Mouse (Mus musculus) neural tube, embryonic 11.5 days (tissue): ENCODE results near the gene Calml3. TPM values are rescaled to one million over a fixed set of nuclear protein-coding genes. Genes with fewer than 3 reads are reported as not detected.
"Not testable (repeated sequence)": the region's sequence is repeated elsewhere in the genome, so short reads cannot be mapped to it uniquely, and the experiment has no call there.

Source experiments
- ATAC-seq: fragments of 200-750 bp; cut with Nextera tagmentation; 2 replicates; pipeline ENCODE4 v1.8.0; 2017; ENCODE audit warnings: moderate number of reproducible peaks, mild to moderate bottlenecking, moderate TSS enrichment, moderate library complexity; ENCODE audit not compliant: insufficient read depth, low FRiP score, low TSS enrichment
- DNase-seq: peaks from one replicate; pipeline ENCODE4 v3.0.0-alpha.2; 2015; ENCODE audit warnings: low spot score
- H3K27ac ChIP-seq: fragments of 300-500 bp; sonication (generic); 2 replicates; pipeline ENCODE4 v1.5.1; 2014; ENCODE audit warnings: low read depth, mild to moderate bottlenecking, low read length
- H3K27me3 ChIP-seq: fragments of 300-500 bp; sonication (generic); 2 replicates; pipeline ENCODE4 v1.6.1; 2014; ENCODE audit warnings: mild to moderate bottlenecking, low read length, mixed read lengths; ENCODE audit not compliant: control insufficient read depth, insufficient read depth
- H3K36me3 ChIP-seq: fragments of 300-500 bp; sonication (generic); 2 replicates; pipeline ENCODE4 v1.6.1; 2014; ENCODE audit warnings: mild to moderate bottlenecking, low read length, moderate library complexity, mixed read lengths; ENCODE audit not compliant: control insufficient read depth, insufficient read depth
- H3K4me1 ChIP-seq: fragments of 300-500 bp; sonication (generic); 2 replicates; pipeline ENCODE4 v1.6.1; 2014; ENCODE audit warnings: low read length, mixed read lengths; ENCODE audit not compliant: control insufficient read depth, insufficient read depth
- H3K4me2 ChIP-seq: fragments of 300-500 bp; sonication (generic); 2 replicates; pipeline ENCODE4 v1.6.1; 2014; ENCODE audit warnings: low read depth, mild to moderate bottlenecking, moderate library complexity
- H3K4me3 ChIP-seq: fragments of 300-500 bp; sonication (generic); 2 replicates; pipeline ENCODE4 v1.5.1; 2014; ENCODE audit warnings: low read depth, low read length
- H3K9ac ChIP-seq: fragments of 300-500 bp; sonication (generic); 2 replicates; pipeline ENCODE4 v1.6.1; 2014; ENCODE audit warnings: mild to moderate bottlenecking, low read length
- H3K9me3 ChIP-seq: fragments of 300-500 bp; sonication (generic); 2 replicates; pipeline ENCODE4 v1.6.1; 2016; ENCODE audit warnings: low read length; ENCODE audit not compliant: control insufficient read depth
- WGBS: fragments of 180-500 bp; shearing (Covaris S2); extraction: QIAGEN DNeasy Blood & Tissue Kit; methylation state at CpG from one replicate; pipeline ENCODE4 v1.1.7; 2014; 5-methylcytosine and 5-hydroxymethylcytosine counted together
- polyA plus RNA-seq: library from polyadenylated mRNA; unstranded; fragments of >200 nt; fragmentation: Nextera tagmentation; extraction: Ambion mirVana; gene quantifications from 2 replicates; pipeline ENCODE4 v1.2.1, GENCODE M21; 2014

Gene Calml3
- not detected in 2 replicates for polyA plus RNA-seq

DNA sequence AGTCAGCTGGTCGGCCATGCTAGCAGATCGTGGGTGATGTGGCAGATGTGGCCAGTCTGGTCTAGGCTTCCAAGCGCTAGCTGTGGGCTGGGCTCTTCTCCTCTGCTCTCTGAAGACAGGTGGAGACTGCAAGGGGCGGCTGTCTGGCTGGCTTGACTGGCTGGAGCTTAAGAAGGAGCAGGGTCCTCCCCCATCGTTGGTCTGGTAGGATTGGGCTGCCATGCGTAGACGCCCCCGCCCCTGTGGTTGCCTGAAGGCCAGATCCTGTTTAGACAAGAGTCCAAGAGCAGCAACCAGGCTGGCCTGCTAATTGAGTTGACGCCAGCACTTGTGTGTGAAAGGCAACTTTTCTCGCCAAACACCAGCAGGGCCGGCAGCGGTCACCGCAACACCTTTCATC, at the start of gene Calml3:
Gene Calml3 (minus strand): TSS at position 131 of the 400 bp plus-strand sequence.
- Histone ChIP-seq H3K27ac (no peak within 1 kb of the TSS), H3K9me3 (no peaks in the 10 kb centered on the region), H3K4me3 (no peak within 1 kb of the TSS), H3K4me1 (no peaks in the 10 kb centered on the region), H3K27me3 (no peaks in the 10 kb centered on the region), H3K36me3 (no peaks in the 10 kb centered on the region), H3K4me2 (no peak within 1 kb of the TSS), H3K9ac (no peak within 1 kb of the TSS)
- ATAC-seq (no peak), DNase-seq (no peak)
- WGBS, result 90% methylated on average over 13 of the region's 13 CpGs

GRCm38 (mm10) chr13:3850330-3850729, 46.2 kb upstream of the Calml3 start:
- 100% methylated on average over 1 of the region's 1 CpGs for WGBS

DNA sequence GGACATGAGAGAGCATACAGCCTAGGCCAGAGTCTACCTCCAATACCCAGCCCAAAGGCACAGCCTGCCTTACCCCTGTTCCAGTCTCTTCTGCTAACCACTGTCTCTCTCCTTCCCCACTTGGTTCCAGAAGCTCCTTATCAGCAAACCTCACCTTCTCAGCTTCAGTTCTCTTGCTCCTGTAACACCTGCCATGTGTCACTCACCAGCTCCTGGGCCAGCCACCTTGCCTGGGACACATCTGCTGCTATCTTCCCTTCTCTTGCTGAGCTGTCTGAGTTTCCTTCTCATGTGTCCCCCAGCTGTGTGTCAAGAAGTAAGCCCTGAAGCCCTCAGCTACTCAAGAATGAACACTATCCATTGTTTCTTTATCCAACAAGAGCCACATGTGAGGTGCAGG, 36.5 kb upstream of the Calml3 start:
- not testable (repeated sequence) for H3K4me3 ChIP-seq, ATAC-seq, H3K4me2 ChIP-seq

More at GRCm38 (mm10) chr13:3850330-3850729, 46.2 kb upstream of the Calml3 start:
- Histone ChIP-seq H3K9me3 (no peaks in the 10 kb centered on the region), H3K27me3 (no peaks in the 10 kb centered on the region), H3K4me2 (no peak overlapping the region), H3K36me3 (no peaks in the 10 kb centered on the region), H3K4me3 (no peak overlapping the region), H3K27ac (no peak overlapping the region), H3K9ac (no peak overlapping the region), H3K4me1 (no peaks in the 10 kb centered on the region)
- ATAC-seq (no peak), DNase-seq (no peak)

DNA sequence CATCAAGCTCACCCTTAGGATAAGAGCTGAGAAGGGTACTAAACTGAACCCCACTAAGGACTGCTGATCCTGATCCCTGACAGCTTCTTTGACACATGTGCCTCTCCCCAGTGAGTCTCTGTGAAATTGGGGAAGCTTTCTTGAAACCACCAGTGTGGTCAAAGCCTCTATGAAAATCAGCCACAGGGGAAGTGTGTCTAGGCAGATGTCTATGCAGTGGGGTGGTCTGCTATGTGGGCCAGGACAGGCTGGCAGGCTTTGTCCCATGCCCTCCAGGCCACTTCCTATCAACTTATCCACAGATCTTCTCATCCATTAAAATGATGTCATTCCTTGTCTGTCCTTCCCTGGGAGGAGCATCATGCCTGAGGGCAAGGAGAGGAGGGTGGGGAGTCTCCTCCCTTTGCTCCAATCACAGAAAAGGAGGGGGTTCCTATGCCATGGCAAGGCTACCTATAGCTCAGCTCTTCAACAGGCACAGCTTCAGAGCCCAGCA, 33.2 kb upstream of the Calml3 start, which contains the start of gene Calm4:
Gene Calm4 (plus strand): TSS at position 446 of the 496 bp plus-strand sequence.
- not testable (repeated sequence) for H3K4me3 ChIP-seq

More for the DNA sequence above, 36.5 kb upstream of the Calml3 start:
- not testable (repeated sequence) for H3K9me3 ChIP-seq, H3K36me3 ChIP-seq, H3K27ac ChIP-seq, H3K4me1 ChIP-seq, H3K27me3 ChIP-seq, H3K9ac ChIP-seq, DNase-seq

DNA sequence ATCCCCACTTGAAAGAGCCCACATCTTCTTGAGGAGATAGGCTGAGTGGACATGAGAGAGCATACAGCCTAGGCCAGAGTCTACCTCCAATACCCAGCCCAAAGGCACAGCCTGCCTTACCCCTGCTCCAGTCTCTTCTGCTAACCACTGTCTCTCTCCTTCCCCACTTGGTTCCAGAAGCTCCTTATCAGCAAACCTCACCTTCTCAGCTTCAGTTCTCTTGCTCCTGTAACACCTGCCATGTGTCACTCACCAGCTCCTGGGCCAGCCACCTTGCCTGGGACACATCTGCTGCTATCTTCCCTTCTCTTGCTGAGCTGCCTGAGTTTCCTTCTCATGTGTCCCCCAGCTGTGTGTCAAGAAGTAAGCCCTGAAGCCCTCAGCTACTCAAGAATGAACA, 29.5 kb upstream of the Calml3 start:
- H3K4me2 ChIP-seq, ATAC-seq, H3K27ac ChIP-seq, H3K4me1 ChIP-seq, H3K36me3 ChIP-seq, H3K27me3 ChIP-seq, H3K4me3 ChIP-seq, H3K9me3 ChIP-seq, H3K9ac ChIP-seq, DNase-seq: not testable (repeated sequence)

More for the DNA sequence above, 33.2 kb upstream of the Calml3 start, which contains the start of gene Calm4:
- ATAC-seq, H3K4me2 ChIP-seq, H3K9ac ChIP-seq, H3K4me1 ChIP-seq, DNase-seq, H3K9me3 ChIP-seq, H3K27me3 ChIP-seq, H3K36me3 ChIP-seq, H3K27ac ChIP-seq: not testable (repeated sequence)

DNA sequence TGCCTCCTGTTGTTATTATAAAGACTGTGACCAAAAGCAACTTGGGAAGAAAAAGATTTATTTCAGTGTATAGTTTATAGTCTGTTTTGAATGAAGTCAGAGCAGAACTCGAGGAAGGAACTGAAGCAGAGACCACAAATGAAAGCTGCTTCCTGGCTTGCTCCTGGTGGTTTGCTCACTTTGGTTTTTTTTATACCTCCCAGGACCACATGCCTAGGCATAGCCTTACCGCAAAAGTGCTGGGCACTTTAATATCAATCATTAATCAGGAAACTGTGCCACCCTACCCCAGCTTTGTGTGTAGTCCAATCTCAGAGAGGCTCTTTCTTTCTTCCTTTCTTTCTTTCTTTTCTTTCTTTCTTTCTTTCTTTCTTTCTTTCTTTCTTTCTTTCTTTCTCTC, 28.3 kb upstream of the Calml3 start:
- Histone ChIP-seq H3K36me3 (no peaks in the 10 kb centered on the region), H3K4me2 (no peak overlapping the region), H3K9ac (no peak overlapping the region), H3K27ac (no peak overlapping the region), H3K9me3 (no peaks in the 10 kb centered on the region), H3K4me1 (no peaks in the 10 kb centered on the region), H3K27me3 (no peaks in the 10 kb centered on the region), H3K4me3 (no peak overlapping the region)
- WGBS, result 71% methylated on average over 2 of the region's 2 CpGs
- ATAC-seq (no peak), DNase-seq (no peak)

DNA sequence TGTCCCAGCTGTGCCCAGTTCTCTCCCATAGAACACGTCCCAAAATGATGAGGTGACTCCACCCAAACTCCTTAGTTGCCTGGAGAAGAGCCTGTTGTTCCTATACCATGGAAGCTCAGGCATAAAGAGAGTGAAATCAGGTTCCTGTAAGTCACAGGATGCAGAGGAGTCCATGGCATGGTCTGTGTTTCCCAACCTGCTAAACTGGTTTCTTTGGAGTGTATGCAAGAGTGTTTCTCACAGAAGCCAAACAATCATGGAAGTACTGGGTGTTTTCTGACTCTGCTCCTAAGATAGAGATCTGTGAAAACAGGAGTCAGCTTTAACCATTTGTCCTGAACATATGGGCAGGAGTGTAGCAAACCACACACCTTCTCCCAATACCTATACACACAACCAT, 27.9 kb upstream of the Calml3 start:
- Histone ChIP-seq H3K27me3 (no peaks in the 10 kb centered on the region), H3K4me3 (no peak overlapping the region), H3K9me3 (no peaks in the 10 kb centered on the region), H3K4me2 (no peak overlapping the region), H3K4me1 (no peaks in the 10 kb centered on the region), H3K36me3 (no peaks in the 10 kb centered on the region), H3K9ac (no peak overlapping the region), H3K27ac (no peak overlapping the region)
- DNase-seq, result no peak
- 56% methylated on average over 1 of the region's 1 CpGs for WGBS
- no peak for ATAC-seq

DNA sequence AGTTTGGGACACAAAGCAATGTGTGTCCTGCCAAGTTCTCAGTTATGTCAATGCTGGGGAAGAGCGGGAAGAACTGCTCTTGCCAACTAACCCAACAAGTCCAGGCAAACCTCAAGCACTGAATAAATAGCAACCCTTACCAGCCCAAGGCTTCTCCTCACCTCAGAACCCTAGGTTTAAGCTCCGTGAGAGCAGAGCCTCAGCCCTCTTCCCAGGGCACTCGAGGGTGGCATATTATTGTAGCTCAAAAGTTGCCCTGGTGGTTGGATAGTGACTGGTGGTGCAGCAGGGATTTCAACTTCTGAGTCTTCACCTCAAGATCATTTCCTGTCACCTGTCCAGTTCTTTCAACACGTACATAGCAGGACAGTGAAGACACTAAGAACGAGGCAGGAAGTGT, 27.4 kb upstream of the Calml3 start:
- Histone ChIP-seq H3K4me1 (no peaks in the 10 kb centered on the region), H3K4me2 (no peak overlapping the region), H3K36me3 (no peaks in the 10 kb centered on the region), H3K9ac (no peak overlapping the region), H3K4me3 (no peak overlapping the region), H3K27me3 (no peaks in the 10 kb centered on the region), H3K9me3 (no peaks in the 10 kb centered on the region), H3K27ac (no peak overlapping the region)
- ATAC-seq (no peak), DNase-seq (no peak)
- WGBS, result 78% methylated on average over 5 of the region's 5 CpGs

DNA sequence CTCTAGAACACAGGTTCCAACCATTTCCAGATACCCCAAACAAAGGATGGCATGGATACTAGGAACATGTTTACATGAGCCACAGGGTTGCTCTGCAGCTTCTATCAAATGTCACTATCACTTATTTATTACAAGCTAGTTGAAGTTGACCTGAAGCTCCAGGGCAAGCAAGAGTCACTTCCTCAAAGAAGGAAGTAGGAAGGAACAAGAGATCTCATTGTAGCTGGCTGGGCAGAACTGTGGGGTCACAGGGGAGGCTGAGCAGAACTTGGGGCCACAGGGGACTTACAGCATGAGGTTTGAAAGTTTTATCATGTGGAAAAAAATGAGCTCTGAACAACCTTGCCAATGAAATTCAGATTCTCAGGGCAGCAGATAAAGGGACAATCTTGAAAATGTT, 21.6 kb upstream of the Calml3 start:
- H3K9ac ChIP-seq, result no peak overlapping the region
- H3K27me3 ChIP-seq, result no peaks in the 10 kb centered on the region
- DNase-seq, result no peak
- no peak overlapping the region for H3K4me2 ChIP-seq
- no peaks in the 10 kb centered on the region for H3K9me3 ChIP-seq
- ATAC-seq, result no peak
- H3K4me3 ChIP-seq, result no peak overlapping the region
- H3K4me1 ChIP-seq, result no peaks in the 10 kb centered on the region
- H3K36me3 ChIP-seq, result no peaks in the 10 kb centered on the region
- H3K27ac ChIP-seq, result no peak overlapping the region
